Mouse (Mus musculus): Measurements from ENCODE around the gene Pigl.

DNA sequence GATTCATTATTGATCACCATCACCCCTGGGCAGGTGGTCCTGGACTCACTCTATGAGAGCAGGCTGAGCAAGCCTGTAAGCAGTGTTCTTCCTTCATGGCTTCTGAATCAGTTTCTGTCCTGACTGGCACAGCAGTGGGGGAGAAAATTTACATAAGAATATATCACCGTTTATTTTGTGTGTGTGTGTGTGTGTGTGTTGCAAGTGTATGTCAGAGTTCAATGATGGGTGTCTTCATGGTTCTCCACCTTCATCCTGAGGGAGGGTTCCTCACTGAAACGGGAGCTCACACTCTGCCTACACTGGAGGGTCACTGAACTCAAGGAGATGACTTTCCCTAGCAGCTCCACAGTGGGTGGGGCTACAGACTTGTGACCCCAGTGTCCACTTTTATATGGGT is 82.7 kb downstream of the Pigl start:
- TF ChIP-seq CTCF (IDR thresholded peaks at IDR 0.05; ENCODE audit: insufficient read depth, low read length) (no peak), POLR2A (IDR thresholded peaks at IDR 0.05; ENCODE audit: borderline replicate concordance, extremely low read depth, low read depth, low read length) (no peak)

Data from lung, adult 2 months (tissue).